Mouse (Mus musculus): ENCODE measurements around the gene Olfr331.
"Not testable (repeated sequence)": the region's sequence is repeated elsewhere in the genome, so short reads cannot be mapped to it uniquely, and the experiment has no call there.

The Olfr331 gene

GRCm38 (mm10) chr11:58502472-58502871 is at the start of gene Olfr331:
TSS of gene Olfr331 (minus strand) at chr11:58502572.
- not testable (repeated sequence) for DNase-seq

- DNase-seq = no peak
Measured at GRCm38 (mm10) chr11:58546322-58546721, 44.0 kb upstream of the Olfr331 start, which contains the start of gene Olfr329-ps. TSS of gene Olfr329-ps (minus strand) at chr11:58546422.

GRCm38 (mm10) chr11:58534736-58535135 is 32.4 kb upstream of the Olfr331 start, which contains the start of gene Olfr330:
TSS of gene Olfr330 (minus strand) at chr11:58534836.
- DNase-seq = not testable (repeated sequence)

GRCm38 (mm10) chr11:58519756-58520155 is 17.4 kb upstream of the Olfr331 start:
- peak; percentile 12 for DNase-seq

DNA sequence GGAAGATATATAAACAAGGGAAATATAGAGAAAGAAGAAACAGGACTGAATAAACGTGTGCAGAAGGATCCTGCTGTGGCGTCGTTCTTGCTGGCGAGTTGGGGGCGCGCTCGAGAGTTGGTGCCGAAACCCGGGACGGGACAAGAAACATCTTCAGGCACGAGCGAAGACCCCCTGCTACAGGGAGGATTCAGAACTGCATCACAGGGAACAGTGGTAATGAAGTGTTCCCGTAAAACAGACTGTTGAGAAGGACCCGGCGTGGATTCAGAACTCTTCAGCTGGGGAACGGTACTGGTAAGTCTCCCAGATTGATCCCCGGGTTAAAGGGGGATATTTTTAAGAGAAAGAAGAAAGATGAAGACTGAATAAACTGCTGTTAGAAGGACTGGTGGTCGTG is 16.5 kb upstream of the Olfr331 start:
- peak; percentile 45 for DNase-seq

DNA sequence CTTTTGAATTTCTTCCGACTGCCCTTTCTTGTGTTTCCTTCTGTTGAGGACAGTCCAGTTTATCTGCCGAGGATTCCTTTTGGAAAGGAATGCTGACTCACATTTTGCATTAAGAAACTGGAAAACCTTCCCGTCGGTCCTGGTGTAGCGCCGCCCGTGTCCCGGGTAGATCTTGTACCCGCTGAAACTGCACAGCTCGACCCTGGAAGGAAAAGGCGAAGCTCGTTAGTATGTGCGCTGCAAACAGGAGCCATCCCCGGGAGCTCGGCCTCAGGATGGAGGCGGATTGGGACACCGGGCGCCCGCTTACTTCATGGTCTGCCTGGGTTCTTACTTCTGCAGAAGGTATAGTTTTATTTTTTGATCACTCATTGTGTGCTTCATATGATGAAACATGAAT is 6.7 kb upstream of the Olfr331 start:
- not testable (repeated sequence) for DNase-seq

DNA sequence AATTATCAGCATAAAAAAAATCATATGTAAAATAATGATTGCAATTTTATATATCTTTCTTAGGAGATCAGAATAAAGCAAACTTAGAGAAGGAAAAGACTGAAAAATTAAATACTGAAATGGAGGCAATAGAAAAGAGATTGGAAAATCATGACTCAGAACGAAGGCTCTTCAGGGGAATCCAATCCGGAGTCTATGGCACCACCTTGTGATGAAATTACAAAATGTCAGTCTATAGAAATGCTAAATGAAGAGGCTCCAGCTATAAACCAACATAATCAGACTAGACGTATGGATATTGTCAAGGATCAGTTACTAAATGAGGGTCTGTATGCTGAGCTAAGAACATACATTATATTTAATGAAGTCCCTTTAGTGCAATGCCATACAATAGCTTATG is 3.1 kb downstream of the Olfr331 start:
- DNase-seq = no peak

DNA sequence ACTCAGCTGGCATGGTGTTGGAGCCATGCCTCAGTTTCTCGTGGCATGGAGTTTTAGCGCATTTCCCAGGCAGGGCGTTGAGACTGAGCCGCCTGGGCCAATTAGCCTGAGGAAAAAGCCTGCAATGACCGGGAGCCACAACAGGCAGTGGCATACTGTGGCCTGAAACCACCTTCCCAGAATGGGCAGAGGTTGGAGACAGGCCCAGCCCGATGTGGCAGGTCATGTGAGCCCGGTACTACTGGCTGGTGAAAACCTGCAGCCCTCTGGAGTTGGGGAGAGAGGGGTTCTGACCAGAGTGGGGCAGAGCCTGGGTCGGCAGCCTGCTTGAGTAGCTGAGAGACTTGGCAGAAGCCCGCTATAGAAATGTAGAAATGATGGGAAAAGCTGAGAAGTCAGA is 3.6 kb downstream of the Olfr331 start:
- DNase-seq = no peak

GRCm38 (mm10) chr11:58492455-58492854 is 9.9 kb downstream of the Olfr331 start, which contains the start of gene Olfr332:
TSS of gene Olfr332 (minus strand) at chr11:58492555.
- DNase-seq = no peak

DNA sequence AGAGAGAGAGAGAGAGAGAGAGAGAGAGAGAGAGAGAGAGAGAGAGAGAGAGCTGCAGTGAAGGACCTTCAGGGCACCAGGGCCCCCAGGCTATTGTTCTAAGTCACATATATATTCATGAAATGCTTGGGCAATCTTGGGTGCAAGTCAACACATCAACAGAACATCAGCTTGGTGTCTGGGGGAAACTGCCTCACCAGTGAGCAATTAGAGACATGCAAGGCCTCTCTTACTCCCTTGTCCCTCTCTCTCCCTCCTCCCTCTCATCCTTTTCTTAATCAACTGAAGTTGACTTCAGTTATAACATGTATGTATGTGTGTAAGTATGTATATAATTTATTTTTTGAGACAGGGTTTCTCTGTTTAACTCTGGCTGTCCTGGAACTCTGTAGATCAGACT is 40.2 kb downstream of the Olfr331 start, which contains the start of gene Olfr30:
Gene Olfr30 (minus strand): TSS at position 101 of the 400 bp plus-strand sequence.
- no peak for DNase-seq

DNA sequence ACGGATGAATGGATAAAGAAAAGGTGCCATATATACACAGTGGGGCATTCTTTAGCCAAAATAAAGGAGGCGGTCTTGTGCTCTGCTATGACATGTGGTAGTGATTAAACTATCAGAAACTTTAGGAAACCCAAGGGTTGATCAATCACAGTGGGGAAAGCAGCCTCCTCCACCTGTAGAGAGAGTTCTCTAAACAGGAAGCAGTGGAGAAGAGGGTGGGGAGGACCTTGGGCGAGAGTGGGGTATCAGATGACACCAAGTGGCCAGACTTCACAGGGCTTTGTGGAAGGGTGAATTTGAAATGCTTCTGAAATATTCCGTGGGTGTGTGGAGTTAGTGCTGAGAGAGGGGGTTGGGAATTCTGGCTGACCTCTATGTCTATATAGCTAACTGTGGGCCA is 48.8 kb downstream of the Olfr331 start:
- no peak for DNase-seq

GRCm38 (mm10) chr11:58452759-58453158 is 49.6 kb downstream of the Olfr331 start, which contains the start of gene Lypd9:
TSS of gene Lypd9 (minus strand) at chr11:58452923.
- DNase-seq = no peak

Measured in cerebellum, adult 8-10 months (tissue).